Mouse (Mus musculus) spleen, adult 2 months (tissue): Measurements from ENCODE around the gene Helq.

Experiments
- CTCF ChIP-seq: fragments of 200-500 bp; IDR thresholded peaks from 2 replicates; pipeline ENCODE4 v1.5.1; 2011; ENCODE audit warnings: mild to moderate bottlenecking, inconsistent platforms; ENCODE audit not compliant: insufficient read depth, insufficient read length, insufficient replicate concordance; ENCODE audit errors: extremely low read depth
- POLR2A ChIP-seq: fragments of 200-500 bp; IDR thresholded peaks from 2 replicates; pipeline ENCODE4 v1.6.1; 2011; ENCODE audit warnings: low read depth, low read length, inconsistent platforms

DNA sequence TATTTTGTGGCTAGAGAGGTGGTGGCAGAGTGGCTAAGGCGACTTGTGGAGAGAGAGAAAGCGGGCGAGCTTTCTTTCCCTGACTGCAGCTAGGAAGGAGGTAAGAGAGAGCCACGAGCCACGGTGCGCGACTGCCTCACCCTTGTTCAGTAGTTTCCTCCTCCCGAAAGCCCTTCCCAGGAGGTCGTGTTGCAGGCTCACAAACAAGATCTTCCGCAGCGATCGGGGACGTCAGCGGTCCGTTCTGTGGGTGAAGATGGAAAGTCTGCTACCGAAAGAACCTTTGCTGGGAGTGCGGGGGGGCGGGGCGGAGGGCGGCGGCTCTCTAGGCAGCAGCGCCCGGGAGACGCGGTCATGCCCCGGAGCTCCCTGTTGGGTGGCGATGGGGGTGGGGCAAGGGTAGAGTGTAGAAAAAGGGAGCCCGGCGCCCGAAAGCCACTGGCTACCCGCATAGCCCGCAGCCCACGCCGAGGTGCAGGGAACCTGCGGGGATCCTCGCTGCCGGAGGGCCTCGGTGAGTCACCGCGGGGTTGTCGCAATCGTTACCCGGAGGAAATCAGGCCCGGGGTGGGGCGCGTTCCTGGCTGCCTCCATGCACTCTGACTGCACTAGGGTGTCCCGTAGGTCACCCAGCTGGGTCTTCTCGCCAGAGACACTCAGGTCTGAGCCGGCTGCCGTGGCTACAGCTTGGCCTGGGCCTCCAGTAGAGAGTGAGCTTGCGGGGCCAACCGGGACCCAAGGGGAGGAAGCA, 47.6 kb upstream of the Helq start:
- TF ChIP-seq CTCF (no peak), POLR2A (no peak)
